Mouse (Mus musculus) kidney, embryonic 14.5 days (tissue): ENCODE data around the gene Cbfa2t3. TPM values are rescaled to one million over a fixed set of nuclear protein-coding genes. Genes with fewer than 3 reads are reported as not detected.

Source experiments
- ATAC-seq: fragments of 200-750 bp; cut with Nextera tagmentation; 2 replicates; pipeline ENCODE4 v1.8.0; 2017; ENCODE audit warnings: moderate number of reproducible peaks, mild to moderate bottlenecking, moderate TSS enrichment, moderate library complexity; ENCODE audit not compliant: low FRiP score, low TSS enrichment
- H3K27ac ChIP-seq: fragments of 300-500 bp; sonication (generic); 2 replicates; pipeline ENCODE4 v1.5.1; 2014; ENCODE audit warnings: low read depth, mild to moderate bottlenecking, low read length, moderate library complexity, mixed read lengths
- H3K27me3 ChIP-seq: fragments of 300-500 bp; sonication (generic); 2 replicates; pipeline ENCODE4 v1.6.1; 2014; ENCODE audit warnings: mild to moderate bottlenecking, low read length; ENCODE audit not compliant: control insufficient read depth, insufficient read depth
- H3K36me3 ChIP-seq: fragments of 300-500 bp; sonication (generic); 2 replicates; pipeline ENCODE4 v1.6.1; 2014; ENCODE audit warnings: low read length, mixed read lengths; ENCODE audit not compliant: control insufficient read depth, insufficient read depth
- H3K4me1 ChIP-seq: fragments of 300-500 bp; sonication (generic); 2 replicates; pipeline ENCODE4 v1.6.1; 2014; ENCODE audit warnings: low read length, mixed read lengths; ENCODE audit not compliant: control insufficient read depth, insufficient read depth
- H3K4me2 ChIP-seq: fragments of 300-500 bp; sonication (generic); replicated peaks from 2 replicates; pipeline ENCODE4 v1.6.1; 2014; ENCODE audit warnings: low read depth, mild to moderate bottlenecking, low read length
- H3K4me3 ChIP-seq: fragments of 300-500 bp; sonication (generic); 2 replicates; pipeline ENCODE4 v1.5.1; 2014; ENCODE audit warnings: mild to moderate bottlenecking, low read length
- H3K9ac ChIP-seq: fragments of 300-500 bp; sonication (generic); 2 replicates; pipeline ENCODE4 v1.6.1; 2014; ENCODE audit warnings: low read depth, mild to moderate bottlenecking, low read length, moderate library complexity
- H3K9me3 ChIP-seq: fragments of 300-500 bp; sonication (generic); 2 replicates; pipeline ENCODE4 v1.6.1; 2016; ENCODE audit warnings: low read length; ENCODE audit not compliant: control insufficient read depth
- WGBS: fragments of 180-500 bp; shearing (Covaris S2); extraction: QIAGEN DNeasy Blood & Tissue Kit; methylation state at CpG from one replicate; pipeline ENCODE4 v1.1.7; 2014; 5-methylcytosine and 5-hydroxymethylcytosine counted together
- polyA plus RNA-seq: library from polyadenylated mRNA; unstranded; fragments of >200 nt; fragmentation: Nextera tagmentation; extraction: Ambion mirVana; gene quantifications from 2 replicates; pipeline ENCODE4 v1.2.1, GENCODE M21; 2014

Cbfa2t3 gene
- polyA plus RNA-seq, 1 experiment from 2014 or later: 3.6 TPM

DNA sequence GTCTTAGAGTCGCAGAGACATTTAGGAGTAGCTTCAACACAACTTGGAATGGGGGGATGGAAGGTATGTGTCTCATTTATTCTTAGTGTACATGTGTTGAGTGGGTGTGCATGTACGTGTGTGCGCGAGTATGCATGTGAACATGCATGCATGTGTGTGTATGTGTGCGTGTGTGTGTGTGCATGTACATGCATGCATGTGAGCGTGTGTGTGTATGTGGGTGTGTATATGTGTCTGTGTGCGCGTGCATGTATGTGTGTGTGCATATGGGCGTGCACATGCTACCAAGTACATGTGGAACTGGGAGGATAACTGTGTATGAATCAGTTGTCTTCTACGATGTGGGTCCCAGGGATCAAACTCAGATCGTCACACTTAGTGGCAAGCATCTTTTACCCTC is 37.7 kb upstream of the Cbfa2t3 start:
- H3K27ac ChIP-seq: no peak overlapping the region
- H3K4me1 ChIP-seq: peaks cover 10% of the 10 kb centered on the region; the same call in 1 of the 2 replicates
- H3K9me3 ChIP-seq: no peaks in the 10 kb centered on the region
- no peak overlapping the region for H3K9ac ChIP-seq
- WGBS: 89% methylated on average over 11 of the region's 11 CpGs
- 0 out of 2 replicates have a peak, but pooled peaks cover under 1% of the 10 kb centered on the region for H3K27me3 ChIP-seq
- no peak overlapping the region for H3K4me3 ChIP-seq
- no peak overlapping the region for H3K4me2 ChIP-seq
- ATAC-seq: no peak
- H3K36me3 ChIP-seq: no peaks in the 10 kb centered on the region

GRCm38 (mm10) chr8:122735542-122736473 is 36.9 kb upstream of the Cbfa2t3 start:
- Histone ChIP-seq H3K4me1 (peaks cover 10% of the 10 kb centered on the region; the same call in 1 of the 2 replicates), H3K4me3 (no peak overlapping the region), H3K4me2 (no peak overlapping the region), H3K27me3 (no peaks in the 10 kb centered on the region), H3K27ac (no peak overlapping the region), H3K9me3 (no peaks in the 10 kb centered on the region), H3K9ac (no peak overlapping the region), H3K36me3 (no peaks in the 10 kb centered on the region)
- 60% methylated on average over 19 of the region's 19 CpGs for WGBS
- ATAC-seq: no peak

DNA sequence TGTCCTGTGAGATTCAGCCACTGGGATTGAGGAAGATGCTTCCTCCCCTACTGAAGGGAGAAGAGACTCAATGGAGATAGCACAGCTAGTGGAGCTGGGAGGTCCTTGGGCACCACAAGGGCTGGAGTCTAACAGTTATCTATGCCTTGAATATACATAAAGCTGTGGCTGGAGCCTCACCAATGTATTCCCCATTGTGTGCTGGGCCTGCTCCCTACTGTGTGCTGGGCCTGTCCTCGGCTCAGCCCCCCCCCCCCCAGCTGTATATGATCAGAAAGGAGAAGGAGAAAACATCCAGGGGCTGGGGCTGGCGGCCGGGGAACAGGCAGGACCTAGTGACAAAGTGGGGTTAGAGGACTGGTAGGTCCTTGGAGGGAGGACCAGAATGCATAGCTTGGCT is 36.2 kb upstream of the Cbfa2t3 start:
- Histone ChIP-seq H3K9me3 (no peaks in the 10 kb centered on the region), H3K4me3 (no peak overlapping the region), H3K27me3 (no peaks in the 10 kb centered on the region), H3K4me2 (no peak overlapping the region), H3K36me3 (no peaks in the 10 kb centered on the region), H3K4me1 (peaks cover 10% of the 10 kb centered on the region; the same call in 1 of the 2 replicates), H3K9ac (no peak overlapping the region), H3K27ac (no peak overlapping the region)
- no peak for ATAC-seq
- 71% methylated on average over 3 of the region's 3 CpGs for WGBS

DNA sequence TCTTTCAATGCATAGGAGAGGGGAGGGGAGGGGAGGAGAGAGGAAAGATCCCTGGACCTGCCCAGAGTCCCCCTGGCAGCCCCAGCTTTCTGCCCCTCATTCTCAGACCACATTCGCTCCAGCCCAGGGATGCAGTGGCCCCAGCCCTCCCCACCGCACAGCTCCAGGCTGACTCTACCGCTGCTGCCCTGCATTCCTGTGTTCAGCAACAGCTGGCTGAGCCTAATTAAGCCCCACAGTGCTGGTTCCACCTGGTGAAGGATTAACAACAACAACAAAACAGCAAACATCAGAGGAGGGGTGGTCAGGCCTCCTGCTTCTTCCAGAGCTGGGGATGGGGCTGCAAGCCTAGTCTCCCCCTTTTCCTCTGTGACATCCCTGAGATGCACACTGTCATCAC is 29.7 kb upstream of the Cbfa2t3 start:
- ATAC-seq: no peak
- Histone ChIP-seq H3K4me3 (no peak overlapping the region), H3K36me3 (no peaks in the 10 kb centered on the region), H3K9me3 (no peaks in the 10 kb centered on the region), H3K27me3 (no peaks in the 10 kb centered on the region), H3K27ac (no peak overlapping the region), H3K4me2 (no peak overlapping the region), H3K4me1 (no peaks in the 10 kb centered on the region), H3K9ac (no peak overlapping the region)
- WGBS: 10% methylated on average over 3 of the region's 3 CpGs

DNA sequence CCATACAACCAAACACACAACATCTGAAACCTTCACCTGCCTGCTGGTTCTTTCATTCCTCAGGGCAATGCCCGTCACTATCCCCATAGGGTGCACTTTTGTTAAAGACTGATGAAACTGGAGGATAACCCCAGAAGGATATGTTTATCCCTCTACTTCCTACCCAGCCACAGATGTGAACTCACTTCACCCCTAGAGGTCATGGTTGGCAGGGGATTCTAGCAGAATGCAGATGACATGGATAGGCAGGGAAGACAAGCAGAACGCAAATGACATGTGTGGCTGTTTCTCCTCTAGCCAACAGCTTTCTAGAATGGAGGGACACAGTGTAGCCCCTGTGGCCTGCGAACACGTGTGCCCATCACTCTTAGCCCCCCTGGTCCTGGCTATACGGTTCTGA is 28.5 kb upstream of the Cbfa2t3 start:
- Histone ChIP-seq H3K4me3 (no peak overlapping the region), H3K36me3 (no peaks in the 10 kb centered on the region), H3K4me2 (no peak overlapping the region), H3K27ac (no peak overlapping the region), H3K9ac (no peak overlapping the region), H3K27me3 (peaks cover 3% of the 10 kb centered on the region; the same call in 1 of the 2 replicates), H3K4me1 (no peaks in the 10 kb centered on the region), H3K9me3 (no peaks in the 10 kb centered on the region)
- ATAC-seq: no peak
- 65% methylated on average over 5 of the region's 5 CpGs for WGBS

DNA sequence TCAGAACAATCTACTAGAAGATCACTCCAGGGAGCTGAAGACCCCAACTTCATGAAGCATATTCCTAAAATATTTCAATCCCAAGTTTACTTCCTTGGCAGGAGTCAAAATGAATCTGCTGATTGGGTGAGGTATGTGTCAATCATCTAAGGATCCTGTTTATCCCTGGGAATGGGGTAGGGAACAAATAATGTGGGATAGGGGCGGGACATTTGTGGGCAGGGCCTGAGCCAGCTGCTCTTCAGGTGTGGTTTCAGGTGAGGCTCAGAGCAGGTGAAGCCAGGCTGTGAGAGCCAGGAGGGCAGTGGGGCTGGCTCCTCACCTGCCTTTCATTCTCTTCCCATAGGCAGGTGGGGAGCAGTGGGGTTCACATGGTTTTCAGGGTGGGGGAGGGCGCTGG is 27.9 kb upstream of the Cbfa2t3 start:
- Histone ChIP-seq H3K27ac (no peak overlapping the region), H3K4me1 (no peaks in the 10 kb centered on the region), H3K9ac (no peak overlapping the region), H3K27me3 (peaks cover 5% of the 10 kb centered on the region; the same call in 1 of the 2 replicates), H3K4me2 (no peak overlapping the region), H3K9me3 (no peaks in the 10 kb centered on the region), H3K4me3 (no peak overlapping the region), H3K36me3 (no peaks in the 10 kb centered on the region)
- no peak for ATAC-seq
- WGBS: 55% methylated on average over 2 of the region's 2 CpGs

GRCm38 (mm10) chr8:122725187-122725586 is 26.3 kb upstream of the Cbfa2t3 start:
- H3K36me3 ChIP-seq: no peaks in the 10 kb centered on the region
- peaks cover 4% of the 10 kb centered on the region; the same call in 1 of the 2 replicates for H3K4me1 ChIP-seq
- no peak overlapping the region for H3K4me2 ChIP-seq
- H3K27me3 ChIP-seq: peaks cover 19% of the 10 kb centered on the region
- no peak for ATAC-seq
- no peak overlapping the region for H3K9ac ChIP-seq
- H3K9me3 ChIP-seq: no peaks in the 10 kb centered on the region
- H3K4me3 ChIP-seq: no peak overlapping the region
- WGBS: 85% methylated on average over 6 of the region's 6 CpGs
- H3K27ac ChIP-seq: no peak overlapping the region

DNA sequence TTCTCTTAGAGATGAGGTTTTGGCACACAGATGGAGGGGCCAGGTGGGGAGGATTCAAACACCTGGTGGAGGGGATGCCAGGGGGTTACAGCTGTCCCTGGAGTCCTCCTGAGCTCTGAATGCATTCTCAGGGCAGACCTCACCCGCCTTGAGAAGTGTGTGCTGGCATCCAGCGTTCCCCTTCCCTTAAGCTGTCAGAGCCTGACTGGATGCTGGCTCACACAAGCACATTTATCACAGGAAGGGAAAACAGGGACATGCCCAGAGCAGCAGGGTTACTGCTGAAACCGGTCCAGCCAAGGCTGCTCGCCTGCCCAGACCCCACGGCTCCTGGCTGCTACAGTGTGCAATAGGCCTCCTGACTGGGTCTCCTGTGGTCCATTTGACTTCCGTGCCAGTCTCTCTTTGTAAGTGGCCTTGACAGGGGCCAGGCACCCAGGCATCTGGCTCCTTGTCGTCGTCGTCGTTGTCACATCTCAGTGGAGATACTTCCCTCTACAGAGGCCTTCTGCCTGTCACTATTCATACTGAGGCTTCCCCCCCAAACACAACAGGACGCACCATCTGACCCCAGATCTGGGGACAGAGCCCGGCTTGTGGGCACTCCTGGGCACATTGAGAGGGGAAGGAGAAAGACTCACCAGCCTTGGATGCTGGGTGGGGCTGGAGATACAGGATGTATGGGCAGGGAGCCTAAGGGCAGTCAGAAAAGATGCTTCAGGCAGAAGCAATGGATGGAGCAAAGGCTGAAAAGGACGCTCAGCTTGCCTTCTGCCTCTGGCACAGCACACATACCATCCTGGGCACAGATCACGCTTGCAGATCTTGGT is 22.1 kb upstream of the Cbfa2t3 start:
- 69% methylated on average over 14 of the region's 14 CpGs for WGBS
- ATAC-seq: no peak
- H3K4me2 ChIP-seq: no peak overlapping the region
- peaks cover 26% of the 10 kb centered on the region for H3K27me3 ChIP-seq
- no peaks in the 10 kb centered on the region for H3K36me3 ChIP-seq
- no peaks in the 10 kb centered on the region for H3K9me3 ChIP-seq
- H3K4me1 ChIP-seq: peaks cover 4% of the 10 kb centered on the region; the same call in 1 of the 2 replicates
- no peak overlapping the region for H3K9ac ChIP-seq
- no peak overlapping the region for H3K4me3 ChIP-seq
- no peak overlapping the region for H3K27ac ChIP-seq
